Mouse (Mus musculus): Measurements from ENCODE around the gene Sec13. TPM values are rescaled to one million over a fixed set of nuclear protein-coding genes. Genes with fewer than 3 reads are reported as not detected.

Gene Sec13
- total RNA-seq, 2 experiments from 2014 or later = 62.4 to 67.2 TPM

Small RNAs within 50 kb of the gene (microRNA-seq; reads per million reads assigned to microRNA genes)
- gene Mir7042 (ENCODE audit: borderline replicate concordance in 2 of 2) = 0 reads per million in 2 experiments

Other genes starting within 250 kb of the Sec13 start
- under 1 TPM in 1 of 2 experiments, not detected in 1; 0.08 TPM for gene Prrt3, start 238.8 kb downstream of the Sec13 start, total RNA-seq (2021)
- 10 to 100 TPM; 50.3 to 66.7 TPM for gene Emc3, start 209.1 kb downstream of the Sec13 start, total RNA-seq (2021)
- under 1 TPM; 0.41 to 0.56 TPM for gene Fancd2, start 209.1 kb downstream of the Sec13 start, total RNA-seq (2021)
- gene Fancd2os, start 140.0 kb downstream of the Sec13 start, total RNA-seq (2021) = not detected
- gene Brk1, start 136.0 kb downstream of the Sec13 start, total RNA-seq (2021) = 10 to 100 TPM; 37.1 to 40.7 TPM
- 1 to 10 TPM; 4.4 to 6.2 TPM for gene Vhl, start 116.8 kb downstream of the Sec13 start, total RNA-seq (2021)
- 1 to 10 TPM; 3.0 to 4.7 TPM for gene Irak2, start 102.3 kb downstream of the Sec13 start, total RNA-seq (2021)
- gene Tatdn2, start 43.7 kb downstream of the Sec13 start, total RNA-seq (2021) = 10 to 100 TPM; 28.8 to 31.6 TPM
- not detected for gene Ghrl, start 20.9 kb downstream of the Sec13 start, total RNA-seq (2021)

All from gastrocnemius, postnatal 25 days (tissue).